Mouse (Mus musculus): ENCODE results near the gene Marc2.

The Marc2 gene

GRCm38 (mm10) chr1:184846092-184846750 lies at the start of gene Marc2:
Gene Marc2 (minus strand): TSS chr1:184846451.
- CTCF ChIA-PET: interaction anchor here (0.7 kb wide), 1 partner anchor 751 kb away, joined by 7 read pairs; no protein-coding TSS in a partner anchor

GRCm38 (mm10) chr1:184891998-184892397 lies 45.7 kb upstream of the Marc2 start:
- CTCF ChIA-PET: no interaction called here

DNA sequence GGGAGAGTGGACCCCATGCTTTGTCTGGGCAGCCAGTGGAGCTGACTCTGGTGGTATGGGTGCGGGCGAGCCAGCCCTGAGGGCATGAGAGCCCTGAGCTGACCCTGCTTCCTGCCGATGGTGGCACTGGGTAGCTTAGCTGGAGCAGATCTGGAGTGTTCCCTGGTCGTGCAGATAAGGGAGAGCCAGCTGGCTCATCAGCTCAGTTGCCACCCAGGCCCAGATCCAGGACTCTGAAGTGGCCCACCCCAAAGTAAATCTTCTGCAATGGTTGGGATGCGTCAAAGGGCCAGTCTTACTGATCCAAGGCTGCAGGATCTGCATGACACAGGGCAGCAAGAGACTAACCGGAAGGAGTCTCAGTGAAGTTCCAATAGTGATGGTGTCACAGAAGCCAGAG lies 43.2 kb upstream of the Marc2 start:
- CTCF ChIA-PET: no interaction called here

DNA sequence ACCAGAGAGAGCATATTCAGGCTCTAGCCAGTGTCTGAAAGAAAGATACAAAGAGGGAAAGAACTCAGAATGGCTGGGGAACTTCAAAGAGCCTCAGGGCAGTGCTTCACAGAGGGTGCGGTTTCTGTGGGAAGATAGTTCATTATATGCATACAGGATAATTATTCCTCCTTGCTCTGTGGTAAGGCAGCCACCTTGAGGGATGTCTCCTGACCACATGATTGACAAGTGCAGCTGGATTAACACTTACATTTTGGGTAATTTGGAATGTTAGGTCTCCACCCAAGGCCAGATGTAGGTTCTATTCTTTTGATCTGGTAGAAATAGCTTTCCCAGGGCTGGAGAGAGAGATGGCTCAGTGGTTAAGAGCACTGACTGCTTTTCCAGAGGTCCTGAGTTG lies 39.9 kb upstream of the Marc2 start:
- CTCF ChIA-PET: no interaction called here

DNA sequence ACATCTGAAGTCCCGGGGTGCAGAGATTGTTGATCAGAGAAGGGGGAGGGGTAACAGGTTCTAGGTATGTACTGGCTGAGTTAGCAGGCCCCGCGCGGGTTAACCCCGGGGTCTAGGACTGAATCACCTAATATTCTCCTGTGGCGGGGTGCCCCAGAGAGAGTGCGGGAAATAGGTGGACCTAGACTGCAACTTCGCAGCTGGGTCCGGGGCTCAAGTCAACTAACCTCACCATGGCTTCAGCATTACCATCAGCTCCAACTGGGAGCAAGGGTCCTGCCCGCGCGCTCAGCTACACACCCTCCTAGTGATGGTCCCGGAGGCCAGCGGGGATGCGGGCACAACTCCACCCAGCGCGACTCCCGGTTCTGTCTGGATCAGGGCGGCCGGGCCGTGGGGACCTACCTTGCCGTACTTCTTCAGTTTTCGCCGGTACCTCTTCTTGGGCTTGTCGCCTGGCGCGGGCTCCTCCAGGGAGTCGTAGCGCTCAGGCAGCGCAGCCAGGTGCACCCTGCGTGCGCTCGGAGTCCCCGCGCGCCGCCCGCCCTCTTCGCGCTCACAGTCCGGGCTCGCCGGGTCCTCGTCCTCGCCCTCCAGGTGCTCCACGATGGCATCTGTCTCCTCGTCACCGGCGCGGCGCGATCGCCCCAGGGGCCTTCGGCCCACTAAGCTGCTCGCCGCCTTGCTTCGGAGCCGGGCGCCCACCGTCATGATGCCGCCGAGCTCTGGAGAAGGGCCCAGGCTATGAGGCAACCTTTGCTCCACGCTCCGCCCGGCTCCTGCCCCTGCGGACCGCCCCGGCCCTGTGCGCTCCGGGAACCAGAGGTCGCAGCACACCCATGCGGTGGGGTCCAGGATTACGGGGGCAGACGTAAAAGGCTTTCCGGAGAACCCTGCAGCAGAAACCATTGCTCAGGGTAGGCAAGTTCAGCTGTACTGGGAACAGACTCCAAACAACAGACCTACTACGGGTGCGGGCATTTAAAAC lies 36.3 kb upstream of the Marc2 start, which contains the start of gene C130074G19Rik:
TSS of gene C130074G19Rik (minus strand) at position 938 of the 988 bp plus-strand sequence.
- CTCF ChIA-PET: no interaction called here

GRCm38 (mm10) chr1:184881861-184882260 lies 35.6 kb upstream of the Marc2 start:
- CTCF ChIA-PET: no interaction called here

DNA sequence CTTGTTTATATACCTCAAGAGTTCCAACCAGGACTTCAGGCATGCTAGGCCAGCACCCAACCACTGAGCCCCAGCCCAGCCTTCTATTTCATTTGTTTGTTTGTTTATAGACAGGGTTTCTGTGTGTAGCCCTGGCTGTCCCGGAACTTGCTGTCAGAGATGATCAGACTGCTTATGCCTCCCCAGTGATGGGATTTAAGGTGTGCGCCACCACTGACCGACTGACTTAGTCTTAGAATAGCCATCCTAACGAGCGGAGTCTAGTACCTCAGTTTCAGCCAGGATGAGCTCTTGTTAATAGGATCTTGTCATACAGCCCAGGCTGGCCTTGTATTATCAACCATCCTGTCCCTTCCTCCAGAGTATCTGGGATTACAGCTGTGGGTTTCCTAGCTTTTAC lies 35.0 kb upstream of the Marc2 start:
- CTCF ChIA-PET: no interaction called here

DNA sequence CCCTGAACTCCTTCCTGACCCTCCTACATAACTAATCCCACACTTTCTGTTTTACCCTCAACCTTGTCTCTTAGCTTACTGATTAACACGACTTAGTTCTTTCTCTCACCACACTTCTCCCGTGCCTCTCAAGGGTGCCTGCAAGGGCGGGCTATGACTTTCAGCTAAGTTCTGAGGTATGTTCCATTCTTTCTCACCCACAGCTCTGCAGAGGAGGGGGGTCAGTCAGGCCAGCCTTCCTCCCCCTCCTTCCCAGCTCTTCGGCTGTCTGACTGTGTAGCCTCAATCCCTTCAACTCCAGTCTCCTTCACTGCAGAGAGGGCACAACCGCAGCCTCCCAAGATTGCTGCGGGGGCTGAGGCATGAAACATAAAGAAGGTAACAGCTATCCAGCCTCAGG lies 32.6 kb upstream of the Marc2 start:
- CTCF ChIA-PET: no interaction called here

DNA sequence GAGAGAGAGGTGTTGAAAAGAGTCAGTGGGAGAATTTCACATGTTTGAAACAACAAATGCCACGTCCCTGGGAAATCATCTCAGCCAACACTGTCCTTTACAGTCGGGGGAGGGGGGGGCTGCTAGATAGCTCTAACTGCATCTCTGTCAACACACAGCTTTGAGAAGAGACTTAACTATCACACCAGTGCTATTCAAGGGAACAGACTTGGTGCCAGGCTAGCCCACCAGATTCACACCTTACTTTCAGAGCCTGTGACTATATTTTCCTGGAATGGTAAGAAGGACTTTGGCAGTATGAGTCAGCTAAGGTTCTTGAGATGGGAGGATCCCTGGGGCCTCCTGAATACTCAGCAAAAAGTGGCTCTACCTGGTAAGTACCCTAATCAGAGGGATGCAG lies 31.1 kb upstream of the Marc2 start:
- CTCF ChIA-PET: no interaction called here

DNA sequence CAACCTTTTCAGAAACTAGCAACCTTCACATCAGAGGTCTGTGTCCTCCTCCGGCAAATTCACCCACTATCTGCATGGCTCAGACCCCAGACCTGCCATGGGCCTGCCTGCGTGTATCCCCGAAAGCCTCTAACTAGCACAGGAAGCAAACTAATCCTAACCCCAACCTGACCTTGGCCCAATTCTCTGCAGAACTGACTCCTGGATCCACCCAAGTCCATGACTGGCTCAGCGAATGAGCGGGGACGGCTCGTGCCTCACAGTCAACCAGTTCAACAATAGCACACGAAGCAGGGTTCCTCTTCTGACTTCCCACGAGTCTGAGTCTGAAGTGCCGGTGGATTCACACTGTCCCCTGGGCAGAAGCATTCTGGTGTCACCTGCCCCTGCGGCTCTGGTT lies 27.7 kb upstream of the Marc2 start:
- CTCF ChIA-PET: no interaction called here

DNA sequence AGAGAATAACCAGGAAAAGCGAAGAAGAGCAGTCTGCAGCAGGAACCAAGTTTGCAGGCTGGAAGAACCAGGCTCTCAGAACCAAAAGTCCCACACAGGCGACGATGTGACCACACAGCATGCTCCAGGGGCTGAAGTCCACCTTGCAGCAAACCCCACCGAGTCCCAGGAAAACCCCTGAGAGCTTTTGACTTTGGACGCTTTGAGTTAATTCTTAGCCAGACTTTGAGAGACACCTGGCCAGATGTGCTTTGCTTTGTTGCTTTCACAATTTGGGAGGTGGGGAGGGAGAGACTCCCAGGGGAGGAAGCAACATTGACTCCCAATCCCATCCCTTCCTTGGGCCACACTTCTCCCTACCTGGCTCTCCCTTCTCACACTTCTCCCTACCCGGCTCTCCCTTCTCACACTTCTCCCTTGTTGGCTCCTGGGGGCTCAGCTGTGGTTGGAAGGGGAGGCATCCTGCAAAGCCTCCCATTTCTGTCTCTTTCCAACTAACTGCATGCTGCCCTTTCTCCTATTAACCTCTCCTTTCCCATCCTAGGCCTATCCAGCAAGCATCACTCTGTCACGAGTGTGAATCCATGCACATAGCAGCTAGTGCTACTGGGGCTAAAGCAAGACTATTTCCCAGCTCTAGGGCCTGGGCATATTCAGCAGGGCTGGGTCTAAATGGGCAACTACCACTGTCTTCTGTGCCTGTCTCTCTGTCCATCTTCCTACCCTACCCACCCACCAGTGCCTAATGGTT lies 26.0 kb upstream of the Marc2 start:
- CTCF ChIA-PET: no interaction called here

- CTCF ChIA-PET: no interaction called here
These were observed 25.3 kb upstream of the Marc2 start for GRCm38 (mm10) chr1:184871506-184871905.

DNA sequence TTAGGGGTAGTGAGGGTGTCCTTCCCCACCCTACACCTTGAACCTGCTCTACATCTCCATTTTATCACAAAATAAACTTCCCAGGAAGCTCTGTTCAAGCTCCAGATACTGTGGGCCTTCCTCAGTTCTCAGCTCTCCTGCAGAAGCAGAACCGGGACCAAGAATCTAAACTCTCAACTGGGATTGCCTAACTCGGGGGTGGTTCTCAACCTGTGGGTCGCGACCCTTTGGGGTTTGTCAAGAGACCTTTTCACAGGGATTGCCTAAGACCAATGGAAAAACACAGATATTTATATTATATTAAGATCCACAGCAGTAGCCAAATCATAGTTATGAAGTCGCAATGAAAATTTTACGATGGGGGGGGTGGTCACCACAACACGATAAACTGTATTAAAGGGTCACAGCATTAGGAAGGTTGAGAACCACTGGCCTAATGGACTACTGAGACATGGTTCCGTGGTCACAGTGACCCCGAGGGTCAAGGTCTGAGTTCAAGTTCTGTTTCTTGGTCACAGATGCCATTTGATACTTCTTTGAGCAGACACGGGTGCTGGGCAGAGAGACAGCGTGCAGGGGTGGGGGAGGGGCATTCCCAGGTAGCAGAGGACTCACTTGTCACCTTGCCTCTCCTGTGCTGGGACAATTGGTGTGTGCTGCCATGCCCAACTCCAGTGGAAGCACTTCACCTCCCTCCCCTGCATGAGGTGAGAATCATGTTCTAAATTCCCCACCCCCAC lies 24.6 kb upstream of the Marc2 start:
- CTCF ChIA-PET: no interaction called here

GRCm38 (mm10) chr1:184869939-184870565 lies 23.8 kb upstream of the Marc2 start:
- CTCF ChIA-PET: no interaction called here

DNA sequence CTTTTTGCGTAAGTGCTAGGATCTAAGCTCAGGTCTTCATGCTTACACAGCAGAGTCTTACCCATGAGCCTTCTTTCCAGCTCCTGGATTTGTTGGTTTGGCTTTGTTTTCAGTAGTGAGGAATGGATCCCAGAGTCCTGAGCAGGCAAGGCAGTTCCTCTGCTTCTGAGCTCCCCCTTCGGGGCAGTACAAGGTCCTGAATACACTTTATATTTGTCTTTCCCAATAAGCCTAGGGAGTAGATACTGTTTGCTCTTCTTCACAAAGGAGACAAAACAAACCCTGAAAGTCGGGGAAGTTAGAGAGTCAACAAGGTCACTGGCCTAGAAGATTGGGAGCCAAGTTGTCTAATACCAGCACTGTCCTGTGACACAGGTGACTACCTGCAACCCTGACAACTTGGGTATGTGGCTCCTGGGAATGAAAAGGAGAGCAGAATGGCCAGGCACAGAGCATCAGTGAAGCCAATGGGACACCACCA lies 21.4 kb upstream of the Marc2 start:
- CTCF ChIA-PET: no interaction called here

- CTCF ChIA-PET: no interaction called here
These were observed 18.1 kb upstream of the Marc2 start for GRCm38 (mm10) chr1:184864381-184864801.

- CTCF ChIA-PET: no interaction called here
These were observed 16.4 kb upstream of the Marc2 start for GRCm38 (mm10) chr1:184862636-184863035.

GRCm38 (mm10) chr1:184861551-184861950 lies 15.3 kb upstream of the Marc2 start:
- CTCF ChIA-PET: no interaction called here

DNA sequence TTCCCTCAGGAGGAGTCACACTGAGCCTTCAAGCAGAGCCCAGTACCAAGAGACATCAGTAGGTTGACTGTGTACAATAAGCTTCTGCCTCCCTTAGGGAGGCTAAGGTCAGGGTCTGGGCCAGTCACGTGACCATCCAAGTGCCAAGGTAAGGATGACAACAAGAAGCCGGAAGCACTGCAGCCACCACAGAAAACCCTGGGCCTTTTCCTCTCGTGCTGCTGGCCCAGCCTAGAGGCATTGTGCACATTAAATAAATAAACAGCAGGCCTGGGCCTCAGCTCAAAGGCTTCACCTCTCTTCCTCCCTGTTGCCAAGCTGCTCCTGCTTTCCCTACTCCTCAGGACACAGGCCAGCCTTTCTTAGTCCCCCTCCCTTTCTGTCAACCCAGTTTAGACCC lies 14.0 kb upstream of the Marc2 start:
- CTCF ChIA-PET: interaction anchor here (0.6 kb wide), 1 partner anchor 316 kb away, joined by 4 read pairs; no protein-coding TSS in a partner anchor

GRCm38 (mm10) chr1:184858253-184858652 lies 12.0 kb upstream of the Marc2 start:
- CTCF ChIA-PET: no interaction called here

DNA sequence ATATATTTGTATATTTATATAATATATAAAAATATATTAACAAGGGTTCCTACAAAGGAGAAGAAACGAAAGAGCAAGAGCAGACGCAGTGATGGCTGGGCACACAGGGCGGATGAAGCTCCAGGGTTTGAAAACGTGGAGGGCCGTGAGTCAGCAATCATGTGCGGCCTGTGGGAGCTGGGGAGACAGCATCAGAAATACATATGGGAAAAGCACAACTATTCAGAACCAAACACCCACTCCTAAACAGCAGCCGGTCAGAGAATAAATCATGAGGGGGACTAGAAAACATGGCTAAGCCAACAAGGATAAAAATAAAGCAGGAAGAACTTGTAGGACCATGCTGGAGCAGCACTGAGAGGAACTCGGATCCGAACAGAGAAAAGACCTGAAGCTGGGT lies 11.0 kb upstream of the Marc2 start:
- CTCF ChIA-PET: no interaction called here

Data from spleen, embryonic (tissue).